Mouse (Mus musculus) megakaryocyte progenitor cell, adult 5-6 weeks (primary cell): Measurements from ENCODE around the gene Defb45. TPM values are rescaled to one million over a fixed set of nuclear protein-coding genes. Genes with fewer than 3 reads are reported as not detected.
A peak's percentile ranks its signal among the peaks of the same experiment; 100 is the strongest.

ENCODE experiments used
- ATAC-seq: replicated peaks from 2 replicates; pipeline ENCODE4 v1.8.0; 2016; ENCODE audit warnings: mild to moderate bottlenecking, moderate TSS enrichment, inconsistent platforms; ENCODE audit not compliant: poor library complexity
- total RNA-seq, 2 experiments: library from RNA; stranded (forward) in 1 of 2; stranded (reverse) in 1 of 2; fragments of 157-497, 149-512 nt in 1 of 2; fragments of 200-1000 nt in 1 of 2; gene quantifications; 2 replicates each; pipeline versions ENCODE4 v1.2.3 to v1.2.4; 2015 to 2017

The Defb45 gene
- total RNA-seq, 2 experiments from 2014 or later, result not detected

GRCm38 (mm10) chr2:152608719-152609118 lies 9.5 kb upstream of the Defb45 start:
- ATAC-seq, result no peak

DNA sequence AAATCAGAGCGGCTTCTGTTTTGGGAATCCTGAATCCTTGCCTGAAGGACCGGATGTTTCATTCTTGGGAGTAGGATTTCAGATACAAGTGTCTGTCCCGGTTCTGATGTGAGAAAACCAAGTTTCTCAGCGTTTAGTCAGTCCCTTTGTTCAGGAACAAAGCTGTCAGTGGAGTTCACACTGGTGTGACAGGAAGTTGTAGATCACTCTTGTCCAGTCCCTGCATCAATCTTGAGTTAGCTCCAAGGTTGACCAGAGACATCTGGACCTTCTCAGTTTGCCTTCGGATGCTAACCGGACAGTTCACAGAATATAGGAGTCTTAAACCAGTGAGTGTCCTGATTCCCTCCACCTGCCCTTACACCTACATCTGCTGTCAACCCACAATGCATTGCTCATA lies 8.5 kb upstream of the Defb45 start:
- no peak for ATAC-seq

DNA sequence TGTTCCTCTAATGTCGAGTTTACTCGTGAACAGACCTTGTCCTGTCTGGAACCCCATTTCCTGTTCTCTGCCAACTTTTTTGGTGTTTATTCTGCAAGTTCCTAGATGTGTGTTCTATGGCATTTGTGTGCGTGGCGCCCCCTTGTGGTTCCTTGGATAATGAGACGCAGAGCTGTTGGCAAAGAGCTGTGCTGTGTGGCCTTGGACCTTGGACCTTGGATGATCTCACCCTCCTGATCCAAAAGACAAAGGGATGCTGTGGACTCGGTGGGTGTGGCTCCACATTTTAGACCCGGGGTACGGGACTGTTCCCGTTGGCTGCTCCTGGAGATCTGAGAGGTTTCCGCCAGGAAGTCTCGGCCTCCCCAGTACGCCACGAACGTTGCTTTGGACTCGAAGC lies 4.9 kb upstream of the Defb45 start, which contains the start of gene Defb36:
Gene Defb36 (plus strand): TSS at position 271 of the 400 bp plus-strand sequence.
- ATAC-seq, result no peak

- ATAC-seq, result 0 out of 2 replicates have a peak, but pooled peaks have one; percentile 34
These were observed 2.2 kb upstream of the Defb45 start for GRCm38 (mm10) chr2:152601275-152601960.

- ATAC-seq, result no peak
These were observed 877 bp upstream of the Defb45 start for GRCm38 (mm10) chr2:152600076-152600475.

DNA sequence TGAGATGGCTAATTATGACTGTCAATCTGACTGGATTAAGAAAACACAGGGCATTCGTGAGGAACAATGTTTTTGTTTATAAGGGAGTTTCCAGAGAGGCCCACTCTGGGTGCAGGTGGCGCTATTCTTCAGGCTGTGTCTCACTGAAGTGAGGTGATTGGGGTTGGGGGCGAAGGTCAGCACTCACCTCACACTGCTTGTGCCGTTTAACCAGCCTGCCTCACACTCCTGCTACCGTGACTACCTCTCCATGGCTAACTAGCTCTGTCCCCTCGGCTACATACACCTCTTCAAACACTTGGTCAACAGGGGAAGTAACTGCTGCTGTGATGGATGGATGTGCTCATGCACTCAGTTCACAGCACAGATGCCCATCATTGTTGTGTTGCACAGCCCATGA lies 10.2 kb downstream of the Defb45 start:
- ATAC-seq, result no peak

DNA sequence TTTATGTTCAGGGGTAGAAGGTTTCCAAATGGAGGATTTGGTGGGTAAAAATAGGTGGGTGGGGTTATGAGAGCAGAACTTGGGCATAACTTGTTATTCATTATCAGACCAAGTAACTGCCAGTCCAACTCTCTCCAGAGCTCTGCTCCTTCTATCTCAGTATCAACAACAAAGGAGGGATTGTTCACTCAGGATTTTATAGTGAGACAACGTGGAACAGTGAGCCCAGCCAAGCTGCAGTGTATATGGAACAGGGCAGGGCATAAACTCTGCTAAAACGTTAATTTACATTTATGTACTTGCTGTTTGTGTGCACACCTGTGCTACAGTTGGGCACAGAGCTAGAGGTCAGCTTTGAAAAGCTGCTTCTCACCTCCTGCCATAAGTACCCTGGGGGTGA lies 10.7 kb downstream of the Defb45 start:
- ATAC-seq, result no peak

GRCm38 (mm10) chr2:152586926-152587560 lies 12.2 kb downstream of the Defb45 start:
- peak; percentile 86 for ATAC-seq

GRCm38 (mm10) chr2:152580612-152581011 lies 18.6 kb downstream of the Defb45 start:
- no peak for ATAC-seq

GRCm38 (mm10) chr2:152580107-152580506 lies 19.1 kb downstream of the Defb45 start, which contains the start of gene Defb19:
TSS of gene Defb19 (minus strand) at chr2:152580312.
- ATAC-seq, result no peak

GRCm38 (mm10) chr2:152573484-152573883 lies 25.7 kb downstream of the Defb45 start:
- no peak for ATAC-seq

DNA sequence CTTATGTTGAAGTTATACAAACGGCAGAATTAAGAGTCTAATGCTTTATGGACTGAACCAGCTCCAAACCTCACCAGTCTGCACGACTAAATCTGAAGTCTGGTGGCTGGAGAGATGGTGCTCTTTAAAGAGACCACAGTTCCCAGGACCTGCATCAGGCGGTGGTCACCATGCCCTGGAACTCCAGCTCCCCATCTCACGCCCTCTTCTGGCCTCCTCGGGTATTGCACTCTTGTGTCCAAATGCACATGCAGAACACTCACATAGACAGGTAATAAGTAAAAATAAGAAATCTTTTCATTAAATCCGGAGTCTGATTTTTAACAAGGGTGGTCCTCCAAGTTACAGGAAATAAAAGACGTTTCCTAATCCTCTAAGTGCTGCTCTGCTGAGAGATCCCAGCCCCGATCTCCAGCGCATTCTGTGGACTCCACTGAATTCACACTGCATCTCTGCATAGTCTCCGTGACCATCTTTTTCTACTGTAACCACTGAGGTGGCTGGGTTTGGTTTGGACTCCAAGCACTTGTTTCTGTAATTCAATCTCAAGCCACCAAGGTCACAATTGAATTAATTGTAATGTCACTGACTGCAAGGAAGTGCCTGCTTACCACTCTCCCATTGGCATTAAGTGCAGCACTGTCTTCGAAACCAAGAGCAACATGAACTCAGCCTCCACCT lies 26.9 kb downstream of the Defb45 start, which contains the start of gene Defb21:
Gene Defb21 (plus strand): TSS at position 631 of the 681 bp plus-strand sequence.
- no peak for ATAC-seq

DNA sequence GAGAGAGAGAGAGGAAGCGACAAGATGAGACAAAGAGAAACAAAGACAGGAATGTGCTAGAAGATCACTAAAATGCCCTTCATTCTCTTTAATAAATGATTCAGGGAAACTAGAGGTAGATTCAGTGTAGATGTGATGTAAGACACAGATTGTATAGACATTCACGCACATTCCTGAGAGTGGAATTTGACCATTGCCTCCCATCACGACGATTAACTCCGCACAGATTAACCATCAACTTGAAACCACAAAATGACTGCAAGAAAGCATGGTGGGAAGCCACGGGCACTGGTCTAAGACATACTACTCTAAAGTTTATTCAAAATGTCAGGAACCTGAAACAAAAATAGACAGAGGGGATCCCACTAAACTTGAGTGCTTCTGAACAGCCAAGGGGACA lies 28.9 kb downstream of the Defb45 start:
- ATAC-seq, result no peak

DNA sequence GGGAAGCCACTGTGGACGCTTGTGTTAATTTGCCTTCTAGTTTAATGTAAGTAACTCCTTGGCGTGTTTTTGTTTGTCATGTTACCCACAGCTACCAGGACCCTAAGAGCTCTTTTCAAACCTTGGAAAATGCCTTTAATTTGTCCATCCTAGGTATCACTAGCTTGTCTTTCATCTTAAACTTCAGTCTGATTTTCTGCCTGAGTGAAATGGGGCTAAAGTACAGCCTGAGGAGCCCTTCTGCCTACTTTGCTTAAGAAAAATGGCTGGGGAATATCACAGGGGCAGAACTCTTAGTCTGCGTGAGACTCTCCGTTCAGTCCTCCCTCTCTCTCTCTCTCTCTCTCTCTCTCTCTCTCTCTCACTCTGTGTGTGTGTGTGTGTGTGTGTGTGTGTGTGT lies 29.3 kb downstream of the Defb45 start:
- ATAC-seq, result no peak

- ATAC-seq, result no peak
These were observed 30.2 kb downstream of the Defb45 start, which contains the start of gene Gm17416 for GRCm38 (mm10) chr2:152569038-152569437. TSS of gene Gm17416 (plus strand) at chr2:152569338.

- no peak; the same call in 1 of the 2 replicates for ATAC-seq
These were observed 42.5 kb downstream of the Defb45 start for GRCm38 (mm10) chr2:152556655-152557054.

- ATAC-seq, result peak; percentile 65
These were observed 45.3 kb downstream of the Defb45 start for GRCm38 (mm10) chr2:152553774-152554423.

GRCm38 (mm10) chr2:152548124-152548523 lies 51.1 kb downstream of the Defb45 start:
- ATAC-seq, result no peak

- ATAC-seq, result peak; percentile 87
These were observed 54.5 kb downstream of the Defb45 start for GRCm38 (mm10) chr2:152544691-152545090.

DNA sequence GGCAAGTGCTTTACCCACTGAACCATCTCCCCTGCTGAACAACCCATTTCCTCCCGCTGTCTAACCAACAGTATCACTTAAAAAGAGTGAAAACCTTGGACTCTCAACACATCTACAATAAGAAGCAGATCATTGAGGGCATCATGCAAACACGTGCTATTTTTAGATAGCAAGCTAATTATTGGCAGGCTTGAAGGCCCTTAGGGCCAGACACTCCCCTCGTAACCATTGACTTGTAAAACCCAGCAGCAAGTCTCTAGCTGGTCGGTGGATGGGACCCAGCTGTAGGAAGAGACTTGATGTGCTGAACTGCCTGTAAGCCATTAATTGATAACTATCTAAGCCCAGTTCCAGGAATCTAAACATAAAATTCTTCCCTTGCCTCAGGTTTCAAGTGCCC lies 55.7 kb downstream of the Defb45 start:
- ATAC-seq, result no peak
